Mouse (Mus musculus): ENCODE measurements around the gene Sptb.

DNA sequence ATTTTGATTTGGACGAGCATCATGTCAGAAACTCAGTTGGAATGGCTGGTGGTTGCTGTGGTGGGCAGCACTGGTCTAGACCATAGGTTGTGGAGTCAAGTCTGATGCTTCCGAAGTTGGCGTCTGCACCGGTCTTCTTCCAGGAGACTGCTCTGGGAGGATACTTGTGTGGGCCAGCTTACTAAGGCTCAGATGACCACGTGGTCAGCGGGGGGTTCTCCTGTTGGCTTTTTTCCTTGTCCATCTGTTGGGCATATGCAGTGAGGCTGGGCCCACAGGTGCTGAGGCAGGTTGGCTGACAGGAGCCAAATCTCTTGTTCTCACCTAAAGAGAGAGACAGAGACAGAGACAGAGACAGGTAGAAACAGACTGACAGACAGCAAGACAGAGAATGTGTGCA lies 135.5 kb downstream of the Sptb start:
- TF ChIP-seq CTCF (IDR thresholded peaks at IDR 0.05; ENCODE audit: control insufficient read depth, insufficient read depth, low read length) = no peak
- TF ChIP-seq POLR2A (IDR thresholded peaks at IDR 0.05; ENCODE audit: borderline replicate concordance, control insufficient read depth, low read depth, low read length) = no peak
